Comparison of ENCODE assay signal across 25 mouse cellular contexts in the genomic region with DNA sequence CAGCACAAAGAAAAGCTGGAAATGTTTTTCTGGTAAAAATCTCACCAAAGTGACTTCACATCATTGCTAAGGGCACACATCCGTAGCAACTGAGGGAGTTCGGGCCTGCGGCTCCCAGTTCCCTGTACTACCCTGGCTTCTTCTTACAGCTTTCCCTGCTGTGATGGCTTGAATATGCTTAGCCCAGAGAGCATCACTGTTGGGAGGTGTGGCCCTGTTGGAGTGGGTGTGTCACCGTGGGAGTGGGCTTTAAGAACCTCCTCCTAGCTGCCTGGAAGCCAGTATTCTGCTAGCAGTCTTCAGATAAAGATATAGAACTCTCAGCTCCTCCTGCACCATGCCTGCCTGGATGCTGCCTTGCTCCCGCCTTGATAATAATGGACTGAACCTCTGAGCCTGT. TPM values are rescaled to one million over a fixed set of nuclear protein-coding genes. Genes with fewer than 3 reads are reported as not detected.
DNase-seq lines count a peak whose midpoint lies in the region; ATAC-seq and TF ChIP-seq lines count a peak whose summit lies in the region.
"Had no signal": no experiment of that assay in that cellular context is flagged by ENCODE, and none has a peak within 500 bp of the region (broad histone marks: within the 10 kb centered on the region; RNA-seq: fewer than 3 reads in every experiment).

No protein-coding gene starts in this region.

- TF ChIP-seq EP300 in liver, postnatal 0 days (IDR thresholded peaks at IDR 0.05; ENCODE audit: low read depth): no peak

- no peak overlapping the region for H3K4me2 ChIP-seq in liver, postnatal 0 days (ENCODE audit: low read depth, low read length)

- H3K9me3 ChIP-seq in liver, postnatal 0 days (ENCODE audit: low read length): no peaks in the 10 kb centered on the region
- H3K9me3 ChIP-seq: G1E had no signal

- 73% methylated on average over 5 of the region's 5 CpGs for WGBS in liver, postnatal 0 days (ENCODE audit: insufficient replicate concordance)

- H3K9ac ChIP-seq in liver, postnatal 0 days (replicated peaks): no peak overlapping the region

- DNase-seq in ES-CJ7 (ENCODE audit: low read depth, low spot score) (peak; percentile 44), R1 (ENCODE audit: low read depth, low spot score) (peak; percentile 72), ZHBTc4 (ENCODE audit: low read depth, low spot score) (peak; percentile 74)
- no peak for DNase-seq in liver, postnatal 0 days
- DNase-seq in left cerebral cortex, adult 18-20 months (ENCODE audit: low spot score in 2 of 2): no peak
- DNase-seq: adrenal gland, adult 8-10 months; adrenal gland, postnatal 10 days; adrenal gland, postnatal 25 days; B cell, adult 2 months; cerebellum, adult 11 months; cerebellum, adult 11-12 months; cerebellum, adult 18-20 months; cerebellum, adult 2 months; cerebellum, adult 8-10 months; cerebellum, adult 9-10 months had no signal

- H3K27ac ChIP-seq in liver, postnatal 0 days (ENCODE audit: low read depth): no peak overlapping the region

- no peak overlapping the region for H3K4me3 ChIP-seq in liver, postnatal 0 days (ENCODE audit: low read depth, low read length)

- no peaks in the 10 kb centered on the region for H3K27me3 ChIP-seq in liver, postnatal 0 days (ENCODE audit: insufficient read depth, low read length)

- no peak for TF ChIP-seq CTCF in liver, postnatal 0 days (IDR thresholded peaks at IDR 0.05; ENCODE audit: low read depth)

- no peaks in the 10 kb centered on the region for H3K36me3 ChIP-seq in liver, postnatal 0 days (replicated peaks; ENCODE audit: insufficient read depth, low read length)
- H3K36me3 ChIP-seq: G1E had no signal

- no peaks in the 10 kb centered on the region for H3K4me1 ChIP-seq in liver, postnatal 0 days (ENCODE audit: insufficient read depth)

- ATAC-seq in liver, postnatal 0 days: no peak
- ATAC-seq in monocyte, adult 5-6 weeks (replicated peaks; ENCODE audit: insufficient number of reproducible peaks, low FRiP score, low TSS enrichment, poor library complexity, severe bottlenecking): no peak
- ATAC-seq: activated CD4-positive, CD25-positive, alpha-beta regulatory T cell, adult 4 months; CD4-positive, CD25-positive, alpha-beta regulatory T cell, adult 4 months; Patski had no signal

RNA-seq across cellular contexts. Expression of a gene that starts 45.2 kb away (rescaled TPM):
- polyA plus RNA-seq in liver, postnatal 0 days (2015; fragmentation: Nextera tagmentation; extraction: Ambion mirVana): not detected in 2 replicates
- total RNA-seq in monocyte, adult 5-6 weeks (2017): 0.38 TPM in 1 of 3 replicates, not detected in the others
- not detected for total RNA-seq in left cerebral cortex, adult 18-20 months (2021)
- total RNA-seq: adrenal gland, adult 18-20 months; adrenal gland, adult 2 months; adrenal gland, adult 8-10 months; adrenal gland, postnatal 14 days; adrenal gland, postnatal 25 days; adrenal gland, postnatal 36 days; CH12.LX had no signal
- polyA plus RNA-seq: activated CD4-positive, CD25-positive, alpha-beta regulatory T cell, adult 4 months; CD4-positive, CD25-positive, alpha-beta regulatory T cell, adult 4 months had no signal

Comparison
In these comparisons a context has a peak if more than half of its experiments do, and no peak if none do; other contexts are left out.
1. DNase-seq: peak in ES-CJ7 (single experiment), R1 (single experiment) and ZHBTc4 (single experiment); none in liver, postnatal 0 days (single experiment) and left cerebral cortex, adult 18-20 months (0 of 2).